Mouse (Mus musculus): ENCODE data around the gene Drc3. TPM values are rescaled to one million over a fixed set of nuclear protein-coding genes. Genes with fewer than 3 reads are reported as not detected.

Gene Drc3
- polyA plus RNA-seq, 1 experiment from 2014 or later: 0.39 TPM

DNA sequence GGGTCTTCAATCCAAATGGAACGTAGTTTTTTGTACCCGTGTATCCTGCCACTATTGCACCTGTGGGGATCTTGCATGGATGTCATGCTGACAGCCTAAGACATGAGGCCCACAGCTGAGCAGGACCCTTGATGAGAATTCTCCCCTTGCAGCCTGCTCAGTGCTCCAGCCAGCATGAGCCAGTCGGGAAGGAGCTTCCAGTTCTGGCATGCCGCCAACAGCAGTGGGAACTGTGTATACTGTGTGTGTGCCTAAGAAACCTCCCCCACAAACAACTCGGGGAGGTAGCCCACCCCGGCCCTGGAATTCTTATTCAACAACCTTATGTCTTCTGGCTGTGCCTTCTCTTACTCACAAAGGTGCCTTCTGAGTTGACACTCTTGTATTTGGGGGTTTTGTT lies 43.4 kb downstream of the Drc3 start:
- no peak for ATAC-seq (ENCODE audit: low read depth)
- WGBS (ENCODE audit: insufficient replicate concordance): 58% methylated on average over 6 of the region's 6 CpGs
- peaks cover 8% of the 10 kb centered on the region for H3K36me3 ChIP-seq (ENCODE audit: control insufficient read depth, insufficient read depth)

DNA sequence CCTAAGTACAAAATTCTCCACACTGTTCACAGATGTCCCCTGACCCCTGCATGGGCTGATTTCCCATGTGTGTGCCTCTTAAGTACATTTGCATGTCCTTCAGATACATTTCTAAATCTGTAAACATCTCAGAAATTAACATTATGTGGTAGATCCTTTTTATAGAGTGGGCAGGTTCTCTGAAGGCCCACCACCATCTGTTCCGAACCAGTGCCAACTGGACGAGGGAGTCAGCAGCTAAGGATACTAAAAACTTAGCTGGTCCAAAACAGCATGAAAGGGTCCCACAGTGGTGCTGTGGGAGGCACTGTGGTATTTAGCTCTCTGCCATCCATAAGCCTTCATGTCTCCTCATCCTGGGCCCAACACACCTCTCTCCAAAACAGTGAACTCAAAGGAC lies 44.0 kb downstream of the Drc3 start:
- Histone ChIP-seq H3K9ac (ENCODE audit: low read depth, low read length) (no peak overlapping the region), H3K36me3 (ENCODE audit: control insufficient read depth, insufficient read depth) (peaks cover 8% of the 10 kb centered on the region), H3K27ac (ENCODE audit: low read length) (no peak overlapping the region), H3K27me3 (ENCODE audit: control insufficient read depth, insufficient read depth, low read depth, low read length) (no peaks in the 10 kb centered on the region), H3K9me3 (replicated peaks; ENCODE audit: control insufficient read depth, low read length) (no peaks in the 10 kb centered on the region), H3K4me3 (ENCODE audit: low read depth, low read length) (no peak overlapping the region), H3K4me2 (ENCODE audit: low read depth, low read length) (no peak overlapping the region), H3K4me1 (ENCODE audit: control insufficient read depth, low read depth, low read length) (no peaks in the 10 kb centered on the region)
- no peak for ATAC-seq (ENCODE audit: low read depth)
- WGBS (ENCODE audit: insufficient replicate concordance): 63% methylated on average over 2 of the region's 2 CpGs

More for the DNA sequence above, 43.4 kb downstream of the Drc3 start:
- Histone ChIP-seq H3K27ac (ENCODE audit: low read length) (no peak overlapping the region), H3K27me3 (ENCODE audit: control insufficient read depth, insufficient read depth, low read depth, low read length) (no peaks in the 10 kb centered on the region), H3K4me2 (ENCODE audit: low read depth, low read length) (no peak overlapping the region), H3K9me3 (replicated peaks; ENCODE audit: control insufficient read depth, low read length) (no peaks in the 10 kb centered on the region), H3K9ac (ENCODE audit: low read depth, low read length) (no peak overlapping the region), H3K4me3 (ENCODE audit: low read depth, low read length) (no peak overlapping the region), H3K4me1 (ENCODE audit: control insufficient read depth, low read depth, low read length) (no peaks in the 10 kb centered on the region)

DNA sequence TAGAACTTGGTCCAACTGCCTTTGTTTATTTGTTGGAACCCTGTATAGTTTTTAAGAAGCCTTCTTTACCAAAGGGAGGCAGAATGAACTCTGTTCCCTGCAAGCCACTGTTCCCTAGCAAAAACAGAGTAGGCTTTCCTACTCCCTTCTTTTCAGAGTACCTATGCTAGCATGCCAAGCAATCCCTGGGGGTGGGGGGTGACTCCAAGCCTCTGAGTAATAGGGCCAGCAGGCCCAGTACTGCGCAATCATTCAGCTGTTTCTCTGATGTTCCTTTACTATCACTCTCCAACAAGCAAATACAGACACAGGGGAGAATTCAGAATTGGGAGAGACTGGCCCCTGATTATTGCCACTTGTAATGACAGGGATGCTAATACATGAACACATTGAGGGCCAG lies 53.5 kb downstream of the Drc3 start:
- Histone ChIP-seq H3K4me2 (ENCODE audit: low read depth, low read length) (no peak overlapping the region), H3K9me3 (replicated peaks; ENCODE audit: control insufficient read depth, low read length) (no peaks in the 10 kb centered on the region), H3K27ac (ENCODE audit: low read length) (no peak overlapping the region), H3K4me3 (ENCODE audit: low read depth, low read length) (no peak overlapping the region), H3K36me3 (ENCODE audit: control insufficient read depth, insufficient read depth) (peaks cover 39% of the 10 kb centered on the region), H3K27me3 (ENCODE audit: control insufficient read depth, insufficient read depth, low read depth, low read length) (no peaks in the 10 kb centered on the region), H3K9ac (ENCODE audit: low read depth, low read length) (no peak overlapping the region), H3K4me1 (ENCODE audit: control insufficient read depth, low read depth, low read length) (no peaks in the 10 kb centered on the region)
- WGBS (ENCODE audit: insufficient replicate concordance): 82% methylated on average over 1 of the region's 1 CpGs
- ATAC-seq (ENCODE audit: low read depth): no peak

GRCm38 (mm10) chr11:60412173-60412572 lies 59.0 kb downstream of the Drc3 start:
- no peaks in the 10 kb centered on the region for H3K27me3 ChIP-seq (ENCODE audit: control insufficient read depth, insufficient read depth, low read depth, low read length)
- no peak overlapping the region for H3K4me2 ChIP-seq (ENCODE audit: low read depth, low read length)
- H3K27ac ChIP-seq (ENCODE audit: low read length): no peak overlapping the region
- ATAC-seq (ENCODE audit: low read depth): no peak
- H3K9me3 ChIP-seq (replicated peaks; ENCODE audit: control insufficient read depth, low read length): no peaks in the 10 kb centered on the region
- H3K9ac ChIP-seq (ENCODE audit: low read depth, low read length): no peak overlapping the region
- H3K36me3 ChIP-seq (ENCODE audit: control insufficient read depth, insufficient read depth): peaks cover 7% of the 10 kb centered on the region
- 6% methylated on average over 3 of the region's 3 CpGs for WGBS (ENCODE audit: insufficient replicate concordance)
- H3K4me3 ChIP-seq (ENCODE audit: low read depth, low read length): no peak overlapping the region
- H3K4me1 ChIP-seq (ENCODE audit: control insufficient read depth, low read depth, low read length): peaks cover 9% of the 10 kb centered on the region

DNA sequence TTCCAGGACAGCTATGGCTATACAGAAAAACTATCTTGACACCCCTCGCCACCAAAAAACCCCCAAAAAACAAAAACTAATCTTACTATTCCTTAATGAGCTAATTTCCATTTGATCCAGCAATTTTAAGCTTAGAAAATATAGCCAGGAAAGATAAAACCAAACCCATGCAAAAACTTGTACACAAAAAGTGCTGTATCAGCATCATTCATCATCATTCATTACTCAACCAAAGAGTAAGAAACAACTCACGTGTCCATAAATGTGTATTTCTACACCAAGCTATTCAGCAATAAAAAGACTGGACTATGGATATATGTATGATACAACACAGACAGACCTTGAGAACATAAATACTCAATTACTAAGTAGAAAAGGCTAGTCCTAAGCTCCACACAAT lies 59.8 kb downstream of the Drc3 start:
- 82% methylated on average over 2 of the region's 2 CpGs for WGBS (ENCODE audit: insufficient replicate concordance)
- Histone ChIP-seq H3K4me2 (ENCODE audit: low read depth, low read length) (no peak overlapping the region), H3K9ac (ENCODE audit: low read depth, low read length) (no peak overlapping the region), H3K9me3 (replicated peaks; ENCODE audit: control insufficient read depth, low read length) (no peaks in the 10 kb centered on the region), H3K4me1 (ENCODE audit: control insufficient read depth, low read depth, low read length) (peaks cover 10% of the 10 kb centered on the region), H3K27me3 (ENCODE audit: control insufficient read depth, insufficient read depth, low read depth, low read length) (no peaks in the 10 kb centered on the region), H3K4me3 (ENCODE audit: low read depth, low read length) (no peak overlapping the region), H3K36me3 (ENCODE audit: control insufficient read depth, insufficient read depth) (peaks cover 4% of the 10 kb centered on the region), H3K27ac (ENCODE audit: low read length) (no peak overlapping the region)
- ATAC-seq (ENCODE audit: low read depth): no peak

- Histone ChIP-seq H3K4me2 (ENCODE audit: low read depth, low read length) (peak overlapping the region; percentile 86), H3K9me3 (replicated peaks; ENCODE audit: control insufficient read depth, low read length) (no peaks in the 10 kb centered on the region), H3K9ac (ENCODE audit: low read depth, low read length) (peak overlapping the region; percentile 79), H3K27ac (ENCODE audit: low read length) (peak overlapping the region; percentile 68), H3K27me3 (ENCODE audit: control insufficient read depth, insufficient read depth, low read depth, low read length) (no peaks in the 10 kb centered on the region), H3K4me3 (ENCODE audit: low read depth, low read length) (peak overlapping the region; percentile 92), H3K4me1 (ENCODE audit: control insufficient read depth, low read depth, low read length) (peaks cover 21% of the 10 kb centered on the region), H3K36me3 (ENCODE audit: control insufficient read depth, insufficient read depth) (no peaks in the 10 kb centered on the region)
- peak; percentile 23 for ATAC-seq (ENCODE audit: low read depth)
- under 1% methylated on average over 21 of the region's 21 CpGs for WGBS (ENCODE audit: insufficient replicate concordance)
These were observed 63.4 kb downstream of the Drc3 start for GRCm38 (mm10) chr11:60416590-60416962.

DNA sequence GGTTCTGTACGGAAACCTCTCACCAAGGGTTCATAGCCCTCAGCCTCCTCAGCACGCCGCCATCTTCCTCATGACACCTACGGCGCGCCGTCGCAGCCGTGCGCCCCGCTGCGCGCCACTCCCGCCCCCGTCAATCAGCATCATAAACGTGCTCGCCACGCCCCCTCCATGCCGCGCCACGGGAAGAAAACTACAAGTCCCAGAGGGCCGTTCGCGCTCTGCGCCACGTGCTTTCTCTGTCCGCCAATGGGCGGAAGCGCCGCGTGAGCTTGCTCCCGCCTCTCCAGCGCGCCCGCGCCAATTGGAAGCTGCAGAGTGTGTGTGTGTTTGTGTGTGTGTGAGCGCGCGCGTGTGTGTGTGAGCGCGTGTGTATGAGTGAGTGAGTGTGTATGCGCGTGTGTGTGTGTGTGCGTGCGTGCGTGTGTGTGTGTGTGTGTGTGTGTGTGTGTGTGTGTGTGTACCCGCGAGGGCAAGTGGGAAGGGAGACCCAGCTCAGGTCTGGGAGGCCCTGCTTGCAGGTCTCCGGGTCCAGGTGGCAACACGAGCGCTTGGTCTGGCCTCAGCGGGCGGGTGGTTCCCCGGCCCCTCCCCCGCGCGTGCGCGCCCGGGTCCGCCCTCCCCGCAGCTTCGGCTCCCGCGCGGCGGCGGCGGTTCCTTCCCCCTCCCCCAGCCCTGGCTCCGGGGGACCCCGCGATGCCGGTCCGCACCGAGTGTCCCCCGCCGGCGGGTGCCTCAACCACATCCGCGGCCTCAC lies 64.0 kb downstream of the Drc3 start, which contains the start of gene Gid4:
Gid4 (plus strand) TSS at position 183 of the 754 bp plus-strand sequence.
- ATAC-seq (ENCODE audit: low read depth): peak; percentile 94
- peak within 1 kb of the TSS; percentile 85 for H3K27ac ChIP-seq (ENCODE audit: low read length)
- no peaks in the 10 kb centered on the region for H3K27me3 ChIP-seq (ENCODE audit: control insufficient read depth, insufficient read depth, low read depth, low read length)
- peak within 1 kb of the TSS; percentile 95 for H3K9ac ChIP-seq (ENCODE audit: low read depth, low read length)
- H3K9me3 ChIP-seq (replicated peaks; ENCODE audit: control insufficient read depth, low read length): no peaks in the 10 kb centered on the region
- WGBS (ENCODE audit: insufficient replicate concordance): under 1% methylated on average over 61 of the region's 81 CpGs
- H3K4me2 ChIP-seq (ENCODE audit: low read depth, low read length): peak within 1 kb of the TSS; percentile 94
- H3K4me1 ChIP-seq (ENCODE audit: control insufficient read depth, low read depth, low read length): peaks cover 21% of the 10 kb centered on the region
- H3K4me3 ChIP-seq (ENCODE audit: low read depth, low read length): peak within 1 kb of the TSS; percentile 92
- H3K36me3 ChIP-seq (ENCODE audit: control insufficient read depth, insufficient read depth): no peaks in the 10 kb centered on the region

DNA sequence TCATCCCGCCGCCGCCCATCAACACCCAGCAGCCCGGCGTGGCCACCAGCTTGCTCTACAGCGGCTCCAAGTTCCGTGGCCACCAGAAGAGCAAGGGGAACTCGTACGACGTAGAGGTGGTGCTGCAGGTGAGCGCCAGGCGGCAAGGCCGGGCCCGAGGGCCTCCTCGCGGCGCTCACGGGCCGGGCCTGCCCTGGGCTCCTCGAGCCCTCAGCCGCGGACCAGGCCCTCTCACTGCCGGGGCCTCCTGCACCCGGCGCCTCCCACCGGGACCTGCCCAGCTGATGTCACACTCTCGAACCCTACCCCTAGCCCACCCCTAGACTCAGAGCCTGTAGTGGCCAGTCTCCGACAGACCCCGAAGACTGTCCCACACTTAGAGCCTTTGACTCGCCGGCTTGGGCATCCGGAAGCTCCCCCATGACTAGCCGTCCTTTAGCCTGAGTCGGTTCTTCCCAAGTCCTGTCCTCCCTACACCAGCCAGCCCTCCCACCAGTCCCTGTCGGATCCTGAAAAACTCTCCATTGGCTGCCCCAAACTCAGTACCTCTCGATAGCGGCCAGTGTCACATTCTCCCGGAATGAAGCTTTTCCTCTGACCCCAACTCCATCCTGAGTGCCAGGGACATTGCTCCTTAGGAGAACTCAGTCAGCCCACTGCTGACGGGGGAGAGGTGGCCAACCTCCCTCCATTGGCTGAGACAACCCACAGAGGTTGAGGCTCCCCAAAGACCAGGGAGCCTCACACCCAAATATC lies 64.8 kb downstream of the Drc3 start, which contains the start of gene Atpaf2:
Atpaf2 (minus strand) TSS at position 741 of the 756 bp plus-strand sequence.
- peak within 1 kb of the TSS; percentile 95 for H3K9ac ChIP-seq (ENCODE audit: low read depth, low read length)
- peaks cover 21% of the 10 kb centered on the region for H3K4me1 ChIP-seq (ENCODE audit: control insufficient read depth, low read depth, low read length)
- no peaks in the 10 kb centered on the region for H3K27me3 ChIP-seq (ENCODE audit: control insufficient read depth, insufficient read depth, low read depth, low read length)
- H3K36me3 ChIP-seq (ENCODE audit: control insufficient read depth, insufficient read depth): no peaks in the 10 kb centered on the region
- peak within 1 kb of the TSS; percentile 85 for H3K27ac ChIP-seq (ENCODE audit: low read length)
- ATAC-seq (ENCODE audit: low read depth): peak; percentile 11
- WGBS (ENCODE audit: insufficient replicate concordance): under 1% methylated on average over 39 of the region's 39 CpGs
- no peaks in the 10 kb centered on the region for H3K9me3 ChIP-seq (replicated peaks; ENCODE audit: control insufficient read depth, low read length)
- peak within 1 kb of the TSS; percentile 94 for H3K4me2 ChIP-seq (ENCODE audit: low read depth, low read length)
- H3K4me3 ChIP-seq (ENCODE audit: low read depth, low read length): peak within 1 kb of the TSS; percentile 92

DNA sequence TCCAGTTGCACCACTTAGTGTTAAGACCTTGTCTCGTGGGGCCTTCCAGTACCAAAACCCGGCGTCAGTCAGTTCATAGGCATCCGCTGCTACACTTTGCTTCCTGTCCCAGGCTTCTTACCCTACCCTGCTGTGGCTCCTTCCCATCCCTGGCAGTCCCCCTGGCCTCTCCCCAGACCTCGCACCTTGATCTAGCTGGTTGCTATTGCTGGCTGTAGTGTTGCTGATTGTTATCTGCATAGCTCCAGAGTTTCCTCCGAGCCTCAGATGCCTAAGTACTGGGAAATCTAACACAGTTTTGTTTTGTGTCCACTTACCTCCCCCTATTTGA lies 65.3 kb downstream of the Drc3 start:
- Histone ChIP-seq H3K27me3 (ENCODE audit: control insufficient read depth, insufficient read depth, low read depth, low read length) (no peaks in the 10 kb centered on the region), H3K9ac (ENCODE audit: low read depth, low read length) (peak overlapping the region; percentile 95), H3K4me2 (ENCODE audit: low read depth, low read length) (peak overlapping the region; percentile 94), H3K9me3 (replicated peaks; ENCODE audit: control insufficient read depth, low read length) (no peaks in the 10 kb centered on the region), H3K27ac (ENCODE audit: low read length) (peak overlapping the region; percentile 1; the same call in 1 of the 2 replicates), H3K4me3 (ENCODE audit: low read depth, low read length) (peak overlapping the region; percentile 92), H3K4me1 (ENCODE audit: control insufficient read depth, low read depth, low read length) (peaks cover 21% of the 10 kb centered on the region), H3K36me3 (ENCODE audit: control insufficient read depth, insufficient read depth) (no peaks in the 10 kb centered on the region)
- ATAC-seq (ENCODE audit: low read depth): no peak
- WGBS (ENCODE audit: insufficient replicate concordance): 4% methylated on average over 6 of the region's 6 CpGs
